Mouse (Mus musculus) forebrain, embryonic 11.5 days (tissue): ENCODE measurements around the gene Lrfn4. TPM values are rescaled to one million over a fixed set of nuclear protein-coding genes. Genes with fewer than 3 reads are reported as not detected.

ENCODE experiments used
- ATAC-seq: fragments of 200-750 bp; cut with Nextera tagmentation; replicated peaks from 2 replicates; pipeline ENCODE4 v1.8.0; 2017; ENCODE audit warnings: moderate TSS enrichment; ENCODE audit not compliant: low FRiP score
- DNase-seq: peaks from one replicate; pipeline ENCODE4 v3.0.0-alpha.2; 2017; ENCODE audit warnings: low spot score
- H3K27ac ChIP-seq: fragments of 300-500 bp; sonication (generic); 2 replicates; pipeline ENCODE4 v1.5.1; 2014; ENCODE audit warnings: low read depth, low read length
- H3K27me3 ChIP-seq: fragments of 300-500 bp; sonication (generic); 2 replicates; pipeline ENCODE4 v1.6.1; 2014; ENCODE audit warnings: mild to moderate bottlenecking, low read length, mixed read lengths; ENCODE audit not compliant: control insufficient read depth, insufficient read depth
- H3K36me3 ChIP-seq: fragments of 300-500 bp; sonication (generic); 2 replicates; pipeline ENCODE4 v1.6.1; 2014; ENCODE audit warnings: mild to moderate bottlenecking, low read length, moderate library complexity, mixed read lengths; ENCODE audit not compliant: control insufficient read depth, insufficient read depth
- H3K4me1 ChIP-seq: fragments of 300-500 bp; sonication (generic); replicated peaks from 2 replicates; pipeline ENCODE4 v1.6.1; 2014; ENCODE audit warnings: low read length, mixed read lengths; ENCODE audit not compliant: control insufficient read depth, insufficient read depth
- H3K4me2 ChIP-seq: fragments of 300-500 bp; sonication (generic); 2 replicates; pipeline ENCODE4 v1.6.1; 2014; ENCODE audit warnings: low read depth, mild to moderate bottlenecking, low read length, moderate library complexity, mixed read lengths; ENCODE audit not compliant: severe bottlenecking
- H3K4me3 ChIP-seq: fragments of 300-500 bp; sonication (generic); 2 replicates; pipeline ENCODE4 v1.5.1; 2014; ENCODE audit warnings: low read depth, low read length
- H3K9ac ChIP-seq: fragments of 300-500 bp; sonication (generic); 2 replicates; pipeline ENCODE4 v1.6.1; 2014; ENCODE audit warnings: low read length
- H3K9me3 ChIP-seq: fragments of 300-500 bp; sonication (generic); 2 replicates; pipeline ENCODE4 v1.6.1; 2016; ENCODE audit warnings: low read length, mixed read lengths; ENCODE audit not compliant: control insufficient read depth
- WGBS: fragments of 180-500 bp; shearing (Covaris S2); extraction: QIAGEN DNeasy Blood & Tissue Kit; methylation state at CpG from one replicate; pipeline ENCODE4 v1.1.7; 2014; 5-methylcytosine and 5-hydroxymethylcytosine counted together
- microRNA-seq: library from miRNA; unstranded; fragments of <30 nt; microRNA quantifications from one replicate; pipeline ENCODE4, GENCODE M21; 2016; ENCODE audit not compliant: insufficient number of aligned reads
- polyA plus RNA-seq: library from polyadenylated mRNA; unstranded; fragments of >200 nt; fragmentation: Nextera tagmentation; extraction: Ambion mirVana; gene quantifications from 2 replicates; pipeline ENCODE4 v1.2.1, GENCODE M21; 2014

The Lrfn4 gene
- polyA plus RNA-seq, 1 experiment from 2014 or later, result 8.5 TPM

GRCm38 (mm10) chr19:4570237-4570613, 45.2 kb downstream of the Lrfn4 start:
- Histone ChIP-seq H3K4me3 (no peak overlapping the region), H3K36me3 (no peaks in the 10 kb centered on the region), H3K27ac (no peak overlapping the region), H3K9ac (no peak overlapping the region), H3K9me3 (no peaks in the 10 kb centered on the region), H3K4me2 (no peak overlapping the region), H3K4me1 (no peaks in the 10 kb centered on the region), H3K27me3 (no peaks in the 10 kb centered on the region)
- WGBS, result 87% methylated on average over 11 of the region's 11 CpGs
- DNase-seq (no peak), ATAC-seq (no peak)

GRCm38 (mm10) chr19:4569356-4570236, 45.9 kb downstream of the Lrfn4 start:
- H3K4me3 ChIP-seq, result no peak overlapping the region
- no peak overlapping the region for H3K4me2 ChIP-seq
- no peaks in the 10 kb centered on the region for H3K9me3 ChIP-seq
- H3K27me3 ChIP-seq, result no peaks in the 10 kb centered on the region
- H3K9ac ChIP-seq, result no peak overlapping the region
- WGBS, result 86% methylated on average over 17 of the region's 17 CpGs
- no peak overlapping the region for H3K27ac ChIP-seq
- no peak for ATAC-seq
- DNase-seq, result no peak
- H3K36me3 ChIP-seq, result no peaks in the 10 kb centered on the region
- H3K4me1 ChIP-seq, result no peaks in the 10 kb centered on the region

DNA sequence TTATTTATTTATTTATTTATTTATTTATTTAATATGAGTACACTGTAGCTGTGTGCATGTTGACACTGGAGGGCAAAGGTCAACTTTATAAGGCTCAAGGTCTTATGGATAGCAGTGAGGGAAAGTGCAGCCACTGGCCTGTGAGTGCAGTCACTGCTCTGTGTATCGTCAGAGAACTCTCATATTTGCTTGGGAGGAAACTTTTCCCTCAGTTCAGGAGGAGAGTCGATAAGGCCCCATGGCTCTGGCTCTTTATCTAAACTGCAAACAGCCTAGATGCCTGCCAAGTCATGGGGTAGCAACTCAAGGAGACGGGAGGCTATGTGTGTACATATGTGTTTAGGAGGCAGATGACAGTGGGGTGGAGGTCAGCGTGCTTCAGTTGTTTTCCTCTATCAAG, 46.6 kb downstream of the Lrfn4 start:
- no peak overlapping the region for H3K4me3 ChIP-seq
- DNase-seq (no peak), ATAC-seq (no peak)
- H3K27ac ChIP-seq, result no peak overlapping the region
- H3K9me3 ChIP-seq, result no peaks in the 10 kb centered on the region
- H3K27me3 ChIP-seq, result no peaks in the 10 kb centered on the region
- no peaks in the 10 kb centered on the region for H3K4me1 ChIP-seq
- no peak overlapping the region for H3K9ac ChIP-seq
- no peaks in the 10 kb centered on the region for H3K36me3 ChIP-seq
- WGBS, result 67% methylated on average over 4 of the region's 4 CpGs
- H3K4me2 ChIP-seq, result no peak overlapping the region

GRCm38 (mm10) chr19:4567665-4568064, 47.8 kb downstream of the Lrfn4 start:
- ATAC-seq, result no peak
- Histone ChIP-seq H3K4me1 (no peaks in the 10 kb centered on the region), H3K27ac (no peak overlapping the region), H3K9ac (no peak overlapping the region), H3K4me3 (no peak overlapping the region), H3K9me3 (no peaks in the 10 kb centered on the region), H3K36me3 (no peaks in the 10 kb centered on the region), H3K4me2 (no peak overlapping the region), H3K27me3 (no peaks in the 10 kb centered on the region)
- 86% methylated on average over 2 of the region's 2 CpGs for WGBS
- DNase-seq, result no peak

DNA sequence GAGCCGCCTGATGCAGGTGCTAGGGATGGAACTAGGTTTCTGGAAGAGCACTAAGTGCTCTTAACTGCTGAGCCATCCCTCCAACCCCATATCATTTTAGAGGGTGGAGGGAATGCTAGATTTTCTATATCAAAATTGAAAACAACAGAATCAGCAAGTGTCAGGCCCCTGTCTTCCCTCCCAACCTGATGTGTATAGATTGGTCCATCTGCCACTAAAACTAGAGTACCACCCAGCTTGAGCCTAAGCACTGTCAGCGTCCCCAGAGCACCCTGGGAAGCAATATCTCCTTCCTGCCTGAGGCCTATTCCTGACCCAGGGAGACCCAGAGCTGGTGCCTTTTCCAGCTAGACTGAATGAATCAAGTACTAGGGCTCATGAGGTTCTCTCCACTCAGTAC, 48.6 kb downstream of the Lrfn4 start:
- H3K4me1 ChIP-seq, result no peaks in the 10 kb centered on the region
- H3K4me2 ChIP-seq, result no peak overlapping the region
- H3K9ac ChIP-seq, result no peak overlapping the region
- H3K4me3 ChIP-seq, result no peak overlapping the region
- no peak overlapping the region for H3K27ac ChIP-seq
- 83% methylated on average over 2 of the region's 2 CpGs for WGBS
- no peaks in the 10 kb centered on the region for H3K36me3 ChIP-seq
- ATAC-seq (no peak), DNase-seq (no peak)
- no peaks in the 10 kb centered on the region for H3K9me3 ChIP-seq
- H3K27me3 ChIP-seq, result no peaks in the 10 kb centered on the region

- Histone ChIP-seq H3K4me1 (no peaks in the 10 kb centered on the region), H3K4me2 (no peak overlapping the region), H3K4me3 (no peak overlapping the region), H3K9me3 (no peaks in the 10 kb centered on the region), H3K36me3 (no peaks in the 10 kb centered on the region), H3K27ac (no peak overlapping the region), H3K9ac (no peak overlapping the region), H3K27me3 (no peaks in the 10 kb centered on the region)
- DNase-seq, result no peak
- ATAC-seq, result no peak
- 91% methylated on average over 5 of the region's 5 CpGs for WGBS
Measured at GRCm38 (mm10) chr19:4565678-4566077, 49.8 kb downstream of the Lrfn4 start.

Small RNA genes within 50 kb of the gene (microRNA-seq; reads per million reads assigned to microRNA genes)
- gene Mir6986, result 3.4 reads per million

Other genes starting within 250 kb of the Lrfn4 start
- 57.9 and 60.8 TPM in 2 replicates for gene Kdm2a, start 217.4 kb downstream of the Lrfn4 start, polyA plus RNA-seq
- 10.9 and 13.4 TPM in 2 replicates for gene Rhod, start 176.2 kb downstream of the Lrfn4 start, polyA plus RNA-seq
- 1.1 and 1.7 TPM in 2 replicates for gene Syt12, start 138.2 kb downstream of the Lrfn4 start, polyA plus RNA-seq
- not detected in 2 replicates for gene 2010003K11Rik, start 117.1 kb downstream of the Lrfn4 start, polyA plus RNA-seq
- gene Pcx, start 105.2 kb downstream of the Lrfn4 start, polyA plus RNA-seq, result 18.5 and 19.3 TPM in 2 replicates
- gene Rce1, start 10.0 kb upstream of the Lrfn4 start, polyA plus RNA-seq, result 60.1 and 67.2 TPM in 2 replicates
- 4.6 and 4.9 TPM in 2 replicates for gene Gm960, start 83.0 kb upstream of the Lrfn4 start, polyA plus RNA-seq
- 15.2 and 16.7 TPM in 2 replicates for gene Sptbn2, start 95.5 kb upstream of the Lrfn4 start, polyA plus RNA-seq
- 136 and 139 TPM in 2 replicates for gene Rbm4b, start 140.8 kb upstream of the Lrfn4 start, polyA plus RNA-seq
- gene Rbm4, start 178.2 kb upstream of the Lrfn4 start, polyA plus RNA-seq, result 100 and 110 TPM in 2 replicates
- 15.0 and 31.9 TPM in 2 replicates for gene Gm21992, start 195.9 kb upstream of the Lrfn4 start, polyA plus RNA-seq
- gene Rbm14, start 196.0 kb upstream of the Lrfn4 start, polyA plus RNA-seq, result 139 and 144 TPM in 2 replicates
- 36.4 and 37.9 TPM in 2 replicates for gene Ccs, start 223.7 kb upstream of the Lrfn4 start, polyA plus RNA-seq
- 0.11 and 0.17 TPM in 2 replicates for gene Ccdc87, start 223.7 kb upstream of the Lrfn4 start, polyA plus RNA-seq
- 20.2 and 27.6 TPM in 2 replicates for gene Ctsf, start 239.5 kb upstream of the Lrfn4 start, polyA plus RNA-seq